Mouse (Mus musculus): ENCODE measurements at regions not wholly inside any gene's neighbourhood (a gene's known extent, or its start where the extent isn't known, plus 50 kb on each side); places are given as distances from the start of the nearest gene placed in this dataset.
A peak's percentile ranks its signal among the peaks of the same experiment; 100 is the strongest.

DNA sequence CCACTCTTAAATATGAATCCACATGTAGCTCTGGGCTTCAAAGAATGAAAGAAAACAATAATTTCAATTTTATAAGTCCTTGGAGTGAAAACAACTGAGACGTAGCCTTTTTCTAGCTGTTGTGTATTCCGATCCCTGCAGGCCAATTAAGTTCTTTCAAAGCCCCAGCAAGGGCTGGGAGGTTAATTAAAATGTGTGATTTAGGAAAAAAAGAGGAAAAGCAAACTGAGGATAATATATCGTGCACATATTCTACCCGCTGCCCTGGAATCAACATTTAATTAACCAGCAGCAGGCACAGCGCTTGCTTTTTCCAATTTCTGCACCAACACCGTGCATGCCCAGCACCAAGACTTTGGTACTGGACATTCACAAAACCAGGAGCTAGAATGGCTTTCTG, 167.0 kb downstream of the Nectin3 start:
- intact Hi-C loops (cut with DNase I), result no loop called here
- DNase-seq, result no peak

DNA sequence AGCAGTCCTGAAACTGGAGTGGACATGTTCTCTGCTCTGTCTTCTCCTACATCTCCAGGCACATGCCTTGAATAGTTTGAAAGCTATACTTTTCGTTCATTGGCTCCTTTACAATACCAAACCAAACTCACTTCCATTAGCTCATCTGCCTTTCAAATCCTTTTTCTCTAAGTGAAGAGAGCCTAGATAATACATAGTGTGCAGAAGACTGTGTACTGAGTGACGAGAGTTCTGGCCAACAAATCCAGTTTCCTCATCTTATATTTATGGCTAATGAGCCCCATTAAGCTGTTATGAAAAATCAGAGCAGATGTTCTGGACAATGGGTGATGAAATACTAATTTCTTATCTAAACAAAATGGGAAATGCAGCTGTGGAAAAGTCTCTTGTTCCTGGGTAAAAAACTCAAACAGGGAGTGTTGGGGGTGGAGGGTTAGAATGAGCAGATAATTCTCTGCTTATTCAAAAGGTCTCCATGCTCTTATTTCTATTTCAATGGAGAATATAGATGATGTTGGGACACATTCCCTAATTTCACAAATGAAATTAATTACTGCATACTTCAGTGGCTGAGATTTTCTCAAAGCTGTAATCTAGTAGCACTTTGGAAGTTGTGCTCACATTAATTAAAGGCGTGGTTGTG, 144.3 kb upstream of the Gm4737 start:
- DNase-seq, result no peak
- intact Hi-C loops (cut with DNase I), result no loop called here

- intact Hi-C loops (cut with DNase I), result no loop called here
- DNase-seq, result no peak
These were observed 142.3 kb upstream of the Gm4737 start for GRCm38 (mm10) chr16:46297192-46297591.

DNA sequence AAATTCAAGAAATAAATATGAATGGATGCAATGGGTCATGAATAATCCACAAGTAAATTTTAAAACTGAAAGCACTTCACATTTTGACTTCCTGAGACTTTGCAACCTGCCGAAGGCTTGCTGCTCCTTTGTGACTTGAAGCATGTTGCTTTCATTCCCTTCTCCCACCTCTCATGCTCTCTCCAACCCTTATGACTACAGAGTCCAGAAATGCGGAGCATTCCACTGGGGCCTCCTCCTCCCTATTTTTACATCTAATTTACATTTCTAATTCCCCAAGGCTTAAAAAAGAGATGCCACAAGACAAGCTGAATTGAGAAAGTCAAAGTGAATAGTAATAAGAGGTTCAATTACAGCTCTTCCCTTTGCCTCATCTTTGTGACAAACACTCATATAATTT, 141.5 kb upstream of the Gm4737 start:
- intact Hi-C loops (cut with DNase I), result no loop called here
- DNase-seq, result no peak

GRCm38 (mm10) chr16:46293831-46294230, 139.0 kb upstream of the Gm4737 start:
- DNase-seq, result no peak
- intact Hi-C loops (cut with DNase I), result no loop called here

DNA sequence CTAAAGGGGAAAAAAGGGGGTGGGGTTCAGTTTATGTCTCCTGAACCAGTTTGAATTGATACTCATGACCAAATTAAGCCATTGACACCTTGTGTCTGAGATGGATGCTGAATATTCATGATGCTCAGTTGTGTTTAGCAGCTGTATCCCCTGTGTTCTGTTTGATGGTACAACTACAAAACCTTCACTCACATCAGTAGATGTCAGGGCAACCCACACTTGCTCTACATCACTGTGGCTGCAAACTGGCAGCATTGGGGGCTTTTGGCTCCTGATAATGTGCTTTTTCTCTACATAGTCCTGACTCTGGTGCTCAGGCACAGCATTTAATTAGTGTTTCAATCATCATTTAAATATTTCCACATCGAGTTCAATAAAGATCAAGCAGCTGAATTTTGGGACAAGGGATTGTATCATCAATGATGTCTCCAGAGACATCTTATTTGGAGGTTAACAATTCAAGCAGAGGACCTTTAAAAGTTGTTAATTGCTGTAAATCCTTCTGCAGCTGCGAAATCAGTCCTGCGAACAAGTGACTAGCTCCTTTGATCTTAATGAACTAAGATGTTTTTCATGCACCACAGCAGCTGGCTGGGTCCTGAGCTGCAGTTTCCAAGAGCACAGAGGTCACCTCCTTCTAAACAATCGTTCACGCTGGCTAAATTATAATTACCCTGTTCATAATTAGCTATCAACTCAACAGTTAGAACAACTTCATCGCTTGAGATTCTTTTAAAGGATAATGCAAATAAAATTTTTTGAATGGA, 136.4 kb upstream of the Gm4737 start:
- no peak for DNase-seq
- intact Hi-C loops (cut with DNase I), result no loop called here

- intact Hi-C loops (cut with DNase I), result no loop called here
- DNase-seq, result peak; percentile 31 to 44
These were observed 135.3 kb upstream of the Gm4737 start for GRCm38 (mm10) chr16:46290199-46290598.

DNA sequence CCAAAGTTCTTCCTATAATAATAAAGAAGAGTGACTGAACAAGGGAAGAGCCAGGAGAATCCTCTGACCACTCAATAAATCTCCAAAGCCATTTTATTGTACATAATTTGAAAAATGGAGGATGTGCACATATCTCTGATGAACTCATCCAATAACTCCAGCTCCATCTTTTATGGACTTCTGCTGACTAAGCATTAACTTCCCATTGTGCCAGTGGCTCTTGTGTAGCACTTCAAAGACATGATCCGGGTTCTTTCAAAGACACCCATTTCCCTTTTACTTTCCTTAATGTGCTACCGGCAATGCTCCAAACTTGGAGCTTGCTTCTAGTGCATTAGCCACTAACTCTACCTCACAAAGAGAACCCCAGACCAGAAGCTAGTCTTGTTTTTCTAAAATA, 112.7 kb upstream of the Gm4737 start:
- DNase-seq, result no peak
- intact Hi-C loops (cut with DNase I), result no loop called here

- intact Hi-C loops (cut with DNase I), result no loop called here
- DNase-seq, result no peak
These were observed 96.8 kb upstream of the Gm4737 start for GRCm38 (mm10) chr16:46251639-46252038.

- intact Hi-C loops (cut with DNase I), result no loop called here
- DNase-seq, result no peak
These were observed 96.1 kb upstream of the Gm4737 start for GRCm38 (mm10) chr16:46250943-46251342.

DNA sequence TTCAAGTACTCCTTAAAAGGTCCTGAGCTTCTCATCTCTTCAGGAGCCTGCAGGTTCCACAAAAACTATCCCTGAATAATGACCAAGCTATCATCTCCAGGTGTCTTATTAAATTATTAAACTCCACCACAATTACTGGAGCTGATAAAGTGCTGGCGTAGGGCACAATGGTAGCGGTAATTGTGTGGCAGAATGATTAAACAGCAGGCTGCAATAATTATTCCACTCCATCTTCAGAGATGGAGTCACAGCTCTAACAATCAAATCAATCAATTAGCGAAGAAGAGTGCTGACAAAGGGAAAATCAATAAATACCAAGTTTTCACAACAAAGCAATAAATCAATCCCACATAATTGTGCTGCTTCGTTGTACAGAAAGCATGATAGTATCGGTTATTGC, 90.7 kb upstream of the Gm4737 start:
- DNase-seq, result no peak
- intact Hi-C loops (cut with DNase I), result no loop called here

DNA sequence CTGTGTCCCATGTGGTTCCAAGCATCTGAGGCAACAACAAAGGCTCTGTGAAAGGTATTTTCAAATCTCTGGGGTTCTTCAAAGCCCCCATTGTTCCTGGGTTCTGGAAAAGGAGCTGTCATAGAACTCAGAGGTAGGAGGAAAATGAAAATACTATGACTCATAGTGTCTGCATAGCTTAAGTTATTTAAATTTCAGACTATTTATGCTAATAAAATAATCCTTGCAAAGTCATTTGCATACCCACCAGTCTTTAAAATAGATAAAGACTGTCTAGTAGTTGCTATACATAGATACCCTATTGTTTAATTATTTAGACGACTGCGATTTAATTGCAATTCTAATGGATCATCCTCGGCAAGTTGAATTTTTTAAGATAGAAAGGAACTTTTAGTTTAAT, 73.9 kb upstream of the Gm4737 start:
- intact Hi-C loops (cut with DNase I), result no loop called here

DNA sequence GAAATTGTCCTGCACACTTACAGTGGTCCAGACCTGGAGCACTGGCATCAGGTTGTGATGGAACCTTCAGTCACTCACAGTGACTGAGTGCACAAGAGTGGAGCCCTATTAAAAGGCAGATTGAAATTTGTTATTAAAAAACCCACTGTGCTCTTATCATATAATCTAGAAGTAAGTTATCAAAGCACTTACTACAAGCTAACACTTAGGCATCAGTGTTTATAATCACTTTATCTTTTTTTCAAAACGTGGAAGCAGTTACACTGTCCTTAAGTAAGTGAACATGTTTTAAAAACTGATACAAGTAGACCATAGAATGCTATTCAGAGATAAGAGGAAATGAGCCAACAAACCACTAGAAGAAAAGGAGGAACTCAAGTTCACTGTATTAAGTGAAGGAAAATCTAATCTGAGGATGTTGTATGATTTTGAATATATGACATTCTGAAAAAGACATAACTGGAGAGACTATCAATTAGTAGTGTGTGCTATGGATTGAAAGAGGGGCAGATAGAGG, 68.3 kb upstream of the Gm4737 start:
- no peak for DNase-seq
- intact Hi-C loops (cut with DNase I), result no loop called here

More for the DNA sequence above, 73.9 kb upstream of the Gm4737 start:
- DNase-seq, result no peak

- intact Hi-C loops (cut with DNase I), result no loop called here
- peak in 1 of 2 experiments; percentile 1 for DNase-seq
These were observed 57.6 kb upstream of the Gm4737 start for GRCm38 (mm10) chr16:46212504-46212903.

DNA sequence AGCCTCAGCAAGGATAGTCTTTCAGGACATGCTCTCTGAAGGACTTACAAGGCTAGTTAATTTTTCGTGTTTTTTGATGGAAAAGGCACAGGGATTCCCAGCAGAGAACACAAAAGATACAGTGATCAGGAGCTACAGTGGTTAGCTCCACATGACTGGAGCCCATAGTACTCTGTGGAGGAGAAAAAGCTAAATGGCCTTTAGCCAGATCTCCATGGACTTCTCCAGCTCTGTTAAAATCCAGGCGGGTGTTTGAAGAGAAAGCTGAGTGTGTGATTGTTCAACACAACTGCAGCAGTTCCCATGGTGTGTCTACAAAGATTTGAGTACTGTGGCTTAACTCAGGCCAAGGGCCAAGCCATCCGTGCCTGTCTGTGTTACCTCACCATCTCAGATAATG, 57.0 kb upstream of the Gm4737 start:
- intact Hi-C loops (cut with DNase I), result no loop called here
- DNase-seq, result peak in 1 of 2 experiments; percentile 5

DNA sequence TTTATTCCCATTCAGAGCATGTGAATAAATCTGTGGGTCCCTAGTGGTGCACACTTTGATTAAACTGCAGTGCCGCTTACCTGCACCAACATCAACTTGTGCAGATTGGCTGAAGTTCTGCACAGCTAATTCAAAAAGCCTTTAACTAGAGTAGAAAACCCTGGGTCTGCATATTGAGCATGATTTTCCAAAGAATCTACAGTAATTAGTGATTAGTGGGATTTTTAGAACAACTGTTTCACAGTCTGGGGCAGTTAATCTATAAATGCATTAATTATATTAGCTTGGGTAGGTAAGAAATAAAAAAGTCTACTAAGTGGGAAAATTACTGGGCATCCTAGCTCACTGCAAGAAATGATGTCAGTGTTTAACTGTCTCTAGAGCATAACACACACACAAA, 50.2 kb upstream of the Gm4737 start:
- intact Hi-C loops (cut with DNase I), result no loop called here
- no peak for DNase-seq

Measured in heart, postnatal 14 days (tissue).